7 mouse cellular contexts compared by ENCODE assay signal in genomic region chr9:62839172-62839770, GRCm38 (mm10). TPM values are rescaled to one million over a fixed set of nuclear protein-coding genes. Genes with fewer than 3 reads are reported as not detected.
DNase-seq lines count a peak whose midpoint lies in the region; TF ChIP-seq lines count a peak whose summit lies in the region.

No protein-coding gene starts in this region.

- peaks cover 0 to 25% of the 10 kb centered on the region in 2 experiments for H3K36me3 ChIP-seq in CH12.LX (replicated peaks in 1 of 2; ENCODE audit: control insufficient read depth in 1 of 2, insufficient read depth in 1 of 2, low read length in 1 of 2)
- no peaks in the 10 kb centered on the region for H3K36me3 ChIP-seq in kidney, adult 2 months (ENCODE audit: control insufficient read depth, insufficient read depth, low read length)
- H3K36me3 ChIP-seq in megakaryocyte, embryonic 14.5 days (replicated peaks; ENCODE audit: low read length) = peaks cover 26% of the 10 kb centered on the region

- DNase-seq in 416B (ENCODE audit: low read depth) = peak; percentile 56
- peak; percentile 24 for DNase-seq in CH12.LX (ENCODE audit: extremely low read depth)
- peak; percentile 63 for DNase-seq in kidney, adult 2 months
- DNase-seq in right cerebral cortex, postnatal 14 days = no peak
- DNase-seq in adrenal gland, postnatal 25 days = no peak

- TF ChIP-seq RAD21 in CH12.LX (IDR thresholded peaks at IDR 0.05; ENCODE audit: low read depth, low read length) = no peak

- TF ChIP-seq EP300 in CH12.LX (IDR thresholded peaks at IDR 0.05; ENCODE audit: low read length) = no peak

- peak overlapping the region; percentile 39 for H3K9ac ChIP-seq in CH12.LX (ENCODE audit: insufficient read depth, low read depth)

- in situ Hi-C loops in CH12.LX (cut with MboI; ENCODE audit: low pct_ligation_motif_present, low pct_unique_long_range_greater_than_20kb, low sequenced_read_pairs) = no loop called here

- dilution Hi-C loops in CH12.LX (cut with MboI; ENCODE audit: extremely low pct_ligation_motif_present, extremely low pct_unique_long_range_greater_than_20kb, low sequenced_read_pairs) = no loop called here

- peak; percentile 3; the same call in 1 of the 2 replicates for TF ChIP-seq POLR2A in CH12.LX (IDR thresholded peaks at IDR 0.05; ENCODE audit: low read depth, low read length)
- TF ChIP-seq POLR2A in embryonic fibroblast, embryonic 13.5 days (IDR thresholded peaks at IDR 0.05; ENCODE audit: low read depth, low read length) = no peak
- no peak for TF ChIP-seq POLR2A in kidney, adult 2 months (IDR thresholded peaks at IDR 0.05; ENCODE audit: low read depth, low read length)

- 11% methylated on average over 14 of the region's 14 CpGs for WGBS in kidney, adult 2 months

- no peaks in the 10 kb centered on the region for H3K9me3 ChIP-seq in CH12.LX (replicated peaks; ENCODE audit: low read length)
- no peaks in the 10 kb centered on the region for H3K9me3 ChIP-seq in megakaryocyte, embryonic 14.5 days

- TF ChIP-seq CTCF in CH12.LX (conservative IDR thresholded peaks at IDR 0.05 in 1 of 2, IDR thresholded peaks at IDR 0.05 in 1 of 2; ENCODE audit: low read depth in 2 of 2, low read length in 2 of 2) = no peak
- no peak for TF ChIP-seq CTCF in embryonic fibroblast, embryonic 13.5 days (IDR thresholded peaks at IDR 0.05; ENCODE audit: borderline replicate concordance, insufficient read depth, low read length)
- TF ChIP-seq CTCF in kidney, adult 2 months (conservative IDR thresholded peaks at IDR 0.05; ENCODE audit: insufficient read depth, insufficient read length, low read depth, low read length) = no peak

- H3K4me2 ChIP-seq in CH12.LX (ENCODE audit: insufficient read depth, low read depth, poor library complexity, severe bottlenecking) = peak overlapping the region; percentile 64

- H3K4me3 ChIP-seq in CH12.LX (replicated peaks in 1 of 3; ENCODE audit: low read depth in 2 of 3, low read length in 2 of 3, poor library complexity in 1 of 3) = peak overlapping the region; percentile 68 to 79 (median 69)
- H3K4me3 ChIP-seq in embryonic fibroblast, embryonic 13.5 days (ENCODE audit: insufficient read depth, low read length) = peak overlapping the region; percentile 66
- H3K4me3 ChIP-seq in kidney, adult 2 months (ENCODE audit: insufficient read depth, low read depth, low read length) = peak overlapping the region; percentile 60
- H3K4me3 ChIP-seq in megakaryocyte, embryonic 14.5 days (replicated peaks) = peak overlapping the region; percentile 92

- no peaks in the 10 kb centered on the region for H3K27me3 ChIP-seq in CH12.LX (replicated peaks)
- no peaks in the 10 kb centered on the region for H3K27me3 ChIP-seq in kidney, adult 2 months (replicated peaks; ENCODE audit: control insufficient read depth, insufficient read depth, low read length)
- no peaks in the 10 kb centered on the region for H3K27me3 ChIP-seq in megakaryocyte, embryonic 14.5 days (replicated peaks)

- no peak overlapping the region for H3K27ac ChIP-seq in CH12.LX (ENCODE audit: insufficient read depth, low read depth)
- no peak overlapping the region for H3K27ac ChIP-seq in embryonic fibroblast, embryonic 13.5 days (ENCODE audit: insufficient read depth, low read length)
- peak overlapping the region; percentile 41; the same call in 1 of the 2 replicates for H3K27ac ChIP-seq in kidney, adult 2 months (ENCODE audit: insufficient read depth, low read depth, low read length)

- H3K4me1 ChIP-seq in CH12.LX (ENCODE audit: control insufficient read depth in 1 of 2, insufficient read depth in 2 of 2) = peaks cover 9 to 36% of the 10 kb centered on the region in 2 experiments; a peak in 2 of 4 replicates
- H3K4me1 ChIP-seq in embryonic fibroblast, embryonic 13.5 days (ENCODE audit: control insufficient read depth, insufficient read depth, low read length) = peaks cover 4% of the 10 kb centered on the region
- peaks cover 6% of the 10 kb centered on the region; the same call in 1 of the 2 replicates for H3K4me1 ChIP-seq in kidney, adult 2 months (ENCODE audit: control insufficient read depth, insufficient read depth, low read length)
- H3K4me1 ChIP-seq in megakaryocyte, embryonic 14.5 days = peaks cover 66% of the 10 kb centered on the region

- H3K79me2 ChIP-seq in CH12.LX (replicated peaks; ENCODE audit: control insufficient read depth, extremely low read depth, insufficient read depth, poor library complexity, severe bottlenecking) = no peaks in the 10 kb centered on the region

TF ChIP-seq in CH12.LX, 34 proteins besides CTCF, POLR2A, EP300 and RAD21:
- TF ChIP-seq SIN3A (IDR thresholded peaks at IDR 0.05; ENCODE audit: low read length) = 0 out of 2 replicates have a peak, but pooled peaks have one; percentile 32
- no peak for TF ChIP-seq GABPA (IDR thresholded peaks at IDR 0.05; ENCODE audit: insufficient replicate concordance, low read depth, low read length)
- TF ChIP-seq HCFC1 (IDR thresholded peaks at IDR 0.05; ENCODE audit: low read depth, low read length) = no peak
- no peak for TF ChIP-seq USF2 (conservative IDR thresholded peaks at IDR 0.05; ENCODE audit: low read depth, low read length)
- TF ChIP-seq UBTF (IDR thresholded peaks at IDR 0.05; ENCODE audit: low read depth, low read length) = no peak
- TF ChIP-seq KAT2A (IDR thresholded peaks at IDR 0.05; ENCODE audit: insufficient replicate concordance, low read length) = no peak
- TF ChIP-seq BHLHE40 (IDR thresholded peaks at IDR 0.05; ENCODE audit: low read depth, low read length) = 0 out of 2 replicates have a peak, but pooled peaks have one; percentile 41
- no peak for TF ChIP-seq TCF12 (IDR thresholded peaks at IDR 0.05; ENCODE audit: low read depth, low read length)
- no peak for TF ChIP-seq USF1 (IDR thresholded peaks at IDR 0.05; ENCODE audit: low read depth, low read length)
- no peak for TF ChIP-seq ZMIZ1 (IDR thresholded peaks at IDR 0.05; ENCODE audit: low read depth, low read length)
- TF ChIP-seq MAZ (IDR thresholded peaks at IDR 0.05; ENCODE audit: low read depth, low read length) = no peak
- TF ChIP-seq PAX5 (IDR thresholded peaks at IDR 0.05; ENCODE audit: low read length) = no peak
- TF ChIP-seq MXI1 (IDR thresholded peaks at IDR 0.05; ENCODE audit: low read depth, low read length) = peak; percentile 15; the same call in 1 of the 2 replicates
- TF ChIP-seq RCOR1 (conservative IDR thresholded peaks at IDR 0.05; ENCODE audit: low read depth, low read length) = no peak
- 0 out of 2 replicates have a peak, but pooled peaks have one; percentile 21 for TF ChIP-seq MYC (IDR thresholded peaks at IDR 0.05; ENCODE audit: low read depth, low read length)
- no peak for TF ChIP-seq JUN (IDR thresholded peaks at IDR 0.05; ENCODE audit: insufficient read depth, low read depth, low read length)
- no peak for TF ChIP-seq ETS1 (conservative IDR thresholded peaks at IDR 0.05; ENCODE audit: low read depth, low read length)
- TF ChIP-seq CHD2 (IDR thresholded peaks at IDR 0.05; ENCODE audit: low read length) = no peak
- no peak for TF ChIP-seq NELFE (IDR thresholded peaks at IDR 0.05; ENCODE audit: low read depth, low read length)
- no peak for TF ChIP-seq MEF2A (IDR thresholded peaks at IDR 0.05; ENCODE audit: borderline replicate concordance, low read depth, low read length)

RNA-seq across cellular contexts. Expression of gene Cln6, which starts 0.7 kb away (rescaled TPM):
- total RNA-seq in CH12.LX (2012; rRNA removed) (22.6 and 25.3 TPM in 2 replicates), CH12.LX (2014; rRNA removed) (16.2 and 17.8 TPM in 2 replicates)
- 29.4 and 35.1 TPM in 2 replicates for polyA plus RNA-seq in CH12.LX (2012; ENCODE audit: insufficient read length, low read depth)
- 33.7 and 43.3 TPM in 2 replicates for polyA plus RNA-seq in embryonic fibroblast, embryonic 13.5 days (2011; ENCODE audit: insufficient read length, low read depth, missing spikeins)
- polyA plus RNA-seq in kidney, adult 2 months (2012; rRNA removed) = 94.0 and 101 TPM in 2 replicates
- 22.2 and 31.6 TPM in 2 replicates for polyA plus RNA-seq in megakaryocyte, embryonic 14.5 days (2012; ENCODE audit: insufficient read depth, low replicate concordance)
- 19.3 and 22.9 TPM in 2 replicates for total RNA-seq in adrenal gland, postnatal 25 days (2021)

RNA-seq across cellular contexts. Expression of gene Calml4, which starts 18.6 kb away (rescaled TPM):
- total RNA-seq in CH12.LX (2012; rRNA removed) (not detected in 2 replicates), CH12.LX (2014; rRNA removed) (not detected in 2 replicates)
- polyA plus RNA-seq in CH12.LX (2012; ENCODE audit: insufficient read length, low read depth) = not detected in 2 replicates
- polyA plus RNA-seq in embryonic fibroblast, embryonic 13.5 days (2011; ENCODE audit: insufficient read length, low read depth, missing spikeins) = 2.9 and 7.5 TPM in 2 replicates
- 224 and 296 TPM in 2 replicates for polyA plus RNA-seq in kidney, adult 2 months (2012; rRNA removed)
- polyA plus RNA-seq in megakaryocyte, embryonic 14.5 days (2012; ENCODE audit: insufficient read depth, low replicate concordance) = 2.3 TPM in 1 of 2 replicates, not detected in the other
- total RNA-seq in adrenal gland, postnatal 25 days (2021) = 6.2 and 8.3 TPM in 2 replicates

RNA-seq across cellular contexts. Expression of gene Fem1b, which starts 27.5 kb away (rescaled TPM):
- total RNA-seq in CH12.LX (2012; rRNA removed) (34.6 and 35.6 TPM in 2 replicates), CH12.LX (2014; rRNA removed) (30.0 and 30.1 TPM in 2 replicates)
- polyA plus RNA-seq in CH12.LX (2012; ENCODE audit: insufficient read length, low read depth) = 26.6 and 26.8 TPM in 2 replicates
- 37.3 and 41.2 TPM in 2 replicates for polyA plus RNA-seq in embryonic fibroblast, embryonic 13.5 days (2011; ENCODE audit: insufficient read length, low read depth, missing spikeins)
- 8.3 and 8.6 TPM in 2 replicates for polyA plus RNA-seq in kidney, adult 2 months (2012; rRNA removed)
- polyA plus RNA-seq in megakaryocyte, embryonic 14.5 days (2012; ENCODE audit: insufficient read depth, low replicate concordance) = 2.2 and 4.0 TPM in 2 replicates
- 37.8 and 41.2 TPM in 2 replicates for total RNA-seq in adrenal gland, postnatal 25 days (2021)

Comparison
In these comparisons a context has a peak if more than half of its experiments do, and no peak if none do; other contexts are left out.
1. DNase-seq: peak in 416B (single experiment), CH12.LX (single experiment) and kidney, adult 2 months (single experiment); none in right cerebral cortex, postnatal 14 days (single experiment) and adrenal gland, postnatal 25 days (single experiment).
2. RNA of gene Calml4, which starts 18.6 kb away (polyA plus RNA-seq): 224 to 296 TPM in kidney, adult 2 months; 2.9 to 7.5 TPM in embryonic fibroblast, embryonic 13.5 days, 2.3 TPM in megakaryocyte, embryonic 14.5 days and not detected in CH12.LX; every median in the first group is over 10 times any median in the second.
3. Peak in every context shown above with its lines, with median percentiles within 50 percentile points of each other: H3K4me3 ChIP-seq.